ENCODE assay signal across 8 mouse cellular contexts in the genomic region with DNA sequence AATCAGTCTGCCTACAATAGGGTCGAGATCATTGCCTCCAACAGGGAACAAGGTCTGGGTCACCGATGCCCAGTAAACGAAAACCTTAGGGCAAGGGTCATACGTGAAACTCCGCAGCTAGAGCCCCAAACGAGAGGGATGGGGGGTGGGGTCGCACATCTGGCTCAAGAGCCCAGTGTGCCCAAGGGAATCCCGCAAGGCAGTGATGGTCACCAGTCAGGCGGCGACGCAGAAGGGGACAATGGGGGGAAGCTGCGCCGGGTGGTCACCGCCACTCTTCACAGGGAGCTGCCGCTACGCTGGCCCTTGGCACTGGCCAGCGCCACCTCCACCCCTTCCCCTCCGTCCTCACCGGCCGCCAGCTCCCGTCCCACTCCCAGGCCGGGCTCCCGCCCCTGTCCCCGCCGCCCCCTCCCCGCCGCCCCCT. TPM values are rescaled to one million over a fixed set of nuclear protein-coding genes. Genes with fewer than 3 reads are reported as not detected.
DNase-seq lines count a peak whose midpoint lies in the region; ATAC-seq and TF ChIP-seq lines count a peak whose summit lies in the region.

No protein-coding gene starts in this region.

- dilution Hi-C loops in CH12.LX (cut with MboI; ENCODE audit: extremely low pct_ligation_motif_present, extremely low pct_unique_long_range_greater_than_20kb, low sequenced_read_pairs): no loop called here

- H3K4me2 ChIP-seq in CH12.LX (ENCODE audit: insufficient read depth, low read depth, poor library complexity, severe bottlenecking): peak overlapping the region; percentile 82
- peak overlapping the region; percentile 74 for H3K4me2 ChIP-seq in limb, embryonic 11.5 days (ENCODE audit: low read depth, severe bottlenecking)
- H3K4me2 ChIP-seq in myocyte (ENCODE audit: low read depth): peak overlapping the region; percentile 98

- TF ChIP-seq CTCF in CH12.LX (conservative IDR thresholded peaks at IDR 0.05 in 1 of 2, IDR thresholded peaks at IDR 0.05 in 1 of 2; ENCODE audit: low read depth in 2 of 2, low read length in 2 of 2): no peak

- TF ChIP-seq POLR2A in CH12.LX (IDR thresholded peaks at IDR 0.05; ENCODE audit: low read depth, low read length) (no peak), myocyte (IDR thresholded peaks at IDR 0.05; ENCODE audit: insufficient read length, low read depth) (no peak)

- 0 out of 2 replicates have a peak overlapping the region, but pooled peaks have one; percentile 22 for H3K27ac ChIP-seq in CH12.LX (ENCODE audit: insufficient read depth, low read depth)
- peak overlapping the region; percentile 98 for H3K27ac ChIP-seq in hindbrain, embryonic 10.5 days
- peak overlapping the region; percentile 82 for H3K27ac ChIP-seq in limb, embryonic 11.5 days (replicated peaks; ENCODE audit: low read depth, low read length)

- H3K79me2 ChIP-seq in CH12.LX (replicated peaks; ENCODE audit: control insufficient read depth, extremely low read depth, insufficient read depth, poor library complexity, severe bottlenecking): peaks cover 15% of the 10 kb centered on the region
- H3K79me2 ChIP-seq in myocyte (ENCODE audit: control insufficient read depth, insufficient read depth): peaks cover 25% of the 10 kb centered on the region

- peak; percentile 46; the same call in 1 of the 2 replicates for ATAC-seq in limb, embryonic 11.5 days (ENCODE audit: insufficient number of reproducible peaks, low FRiP score, low TSS enrichment, low read depth)

- H3K9ac ChIP-seq in CH12.LX (ENCODE audit: insufficient read depth, low read depth): peak overlapping the region; percentile 90
- H3K9ac ChIP-seq in limb, embryonic 11.5 days (ENCODE audit: low read length): peak overlapping the region; percentile 90

- TF ChIP-seq EP300 in CH12.LX (IDR thresholded peaks at IDR 0.05; ENCODE audit: low read length): no peak

- in situ Hi-C loops in CH12.LX (cut with MboI; ENCODE audit: low pct_ligation_motif_present, low pct_unique_long_range_greater_than_20kb, low sequenced_read_pairs): no loop called here

- no peaks in the 10 kb centered on the region for H3K9me3 ChIP-seq in CH12.LX (replicated peaks; ENCODE audit: low read length)
- H3K9me3 ChIP-seq in hindbrain, embryonic 10.5 days: no peaks in the 10 kb centered on the region
- H3K9me3 ChIP-seq in limb, embryonic 11.5 days (ENCODE audit: control insufficient read depth, low read length): no peaks in the 10 kb centered on the region

- H3ac ChIP-seq in myocyte (ENCODE audit: control insufficient read depth, insufficient read length): peak overlapping the region; percentile 98

- H3K27me3 ChIP-seq in CH12.LX (replicated peaks): no peaks in the 10 kb centered on the region
- no peaks in the 10 kb centered on the region for H3K27me3 ChIP-seq in hindbrain, embryonic 10.5 days (ENCODE audit: insufficient read depth, poor library complexity, severe bottlenecking)
- H3K27me3 ChIP-seq in limb, embryonic 11.5 days (ENCODE audit: control insufficient read depth, insufficient read depth, low read length): no peaks in the 10 kb centered on the region
- no peaks in the 10 kb centered on the region for H3K27me3 ChIP-seq in myocyte (ENCODE audit: control insufficient read depth, insufficient read depth, insufficient read length)

- WGBS in hindbrain, embryonic 10.5 days: under 1% methylated on average over 23 of the region's 27 CpGs
- under 1% methylated on average over 23 of the region's 27 CpGs for WGBS in limb, embryonic 11.5 days

- peak; percentile 58 for DNase-seq in embryo, embryonic 10 days (ENCODE audit: low spot score)
- DNase-seq in embryo, embryonic 9.5 days (ENCODE audit: extremely low spot score): no peak
- peak; percentile 11 for DNase-seq in CH12.LX (ENCODE audit: extremely low read depth)
- peak; percentile 57 for DNase-seq in embryo, embryonic 10.5 days (ENCODE audit: low spot score)
- DNase-seq in hindbrain, embryonic 10.5 days (ENCODE audit: low spot score): peak; percentile 57
- peak; percentile 63 for DNase-seq in limb, embryonic 11.5 days (ENCODE audit: low spot score)
- no peak for DNase-seq in natural killer cell, adult 2 months (ENCODE audit: low spot score in 2 of 2)

- H3K4me1 ChIP-seq in CH12.LX (ENCODE audit: control insufficient read depth in 1 of 2, insufficient read depth in 2 of 2): peaks cover 0 to 29% of the 10 kb centered on the region in 2 experiments; a peak in 2 of 4 replicates
- peaks cover 31% of the 10 kb centered on the region for H3K4me1 ChIP-seq in hindbrain, embryonic 10.5 days (replicated peaks)
- H3K4me1 ChIP-seq in limb, embryonic 11.5 days (ENCODE audit: control insufficient read depth, insufficient read depth, low read length): peaks cover 8% of the 10 kb centered on the region; the same call in 1 of the 2 replicates

- TF ChIP-seq RAD21 in CH12.LX (IDR thresholded peaks at IDR 0.05; ENCODE audit: low read depth, low read length): no peak

- H3K36me3 ChIP-seq in CH12.LX (replicated peaks in 1 of 2; ENCODE audit: control insufficient read depth in 1 of 2, insufficient read depth in 1 of 2, low read length in 1 of 2): peaks cover 17 to 37% of the 10 kb centered on the region in 2 experiments
- peaks cover 55% of the 10 kb centered on the region for H3K36me3 ChIP-seq in hindbrain, embryonic 10.5 days
- H3K36me3 ChIP-seq in limb, embryonic 11.5 days (ENCODE audit: control insufficient read depth, insufficient read depth, low read length): peaks cover 5% of the 10 kb centered on the region
- H3K36me3 ChIP-seq in myocyte (ENCODE audit: control insufficient read depth, insufficient read depth): peaks cover 4% of the 10 kb centered on the region

- peak overlapping the region; percentile 70 to 89 (median 78) for H3K4me3 ChIP-seq in CH12.LX (replicated peaks in 1 of 3; ENCODE audit: low read depth in 2 of 3, low read length in 2 of 3, poor library complexity in 1 of 3)
- H3K4me3 ChIP-seq in hindbrain, embryonic 10.5 days: peak overlapping the region; percentile 93
- peak overlapping the region; percentile 88 for H3K4me3 ChIP-seq in limb, embryonic 11.5 days (ENCODE audit: low read depth, low read length)
- peak overlapping the region; percentile 94 for H3K4me3 ChIP-seq in myocyte

TF ChIP-seq in CH12.LX, 34 proteins besides CTCF, POLR2A, EP300 and RAD21:
- TF ChIP-seq USF2 (conservative IDR thresholded peaks at IDR 0.05; ENCODE audit: low read depth, low read length) (no peak), SIN3A (IDR thresholded peaks at IDR 0.05; ENCODE audit: low read length) (peak; percentile 40; the same call in 1 of the 2 replicates)

TF ChIP-seq in myocyte, 11 proteins besides CTCF, POLR2A, EP300 and RAD21:
- TF ChIP-seq MYOD1 (IDR thresholded peaks at IDR 0.05; ENCODE audit: control insufficient read depth in 1 of 3, insufficient read length in 2 of 3, low read depth in 2 of 3): no peak
- peak; percentile 23 for TF ChIP-seq POLR2AphosphoS2 (IDR thresholded peaks at IDR 0.05; ENCODE audit: insufficient read length, low read depth)

RNA-seq across cellular contexts. Expression of gene Pcsk7, which starts 0.5 kb away (rescaled TPM):
- 18.5 and 21.2 TPM in 2 replicates for total RNA-seq in CH12.LX (2012; rRNA removed)
- total RNA-seq in CH12.LX (2014; rRNA removed): 16.5 and 20.9 TPM in 2 replicates
- 15.5 and 17.9 TPM in 2 replicates for polyA plus RNA-seq in CH12.LX (2012; ENCODE audit: insufficient read length, low read depth)
- 20.4 and 25.7 TPM in 2 replicates for polyA plus RNA-seq in hindbrain, embryonic 10.5 days (2016; fragmentation: Nextera tagmentation; extraction: Ambion mirVana)
- polyA plus RNA-seq in limb, embryonic 11.5 days (2014; fragmentation: Nextera tagmentation; extraction: Ambion mirVana): 13.4 and 15.4 TPM in 2 replicates
- 17.2 TPM for polyA plus RNA-seq in myocyte (2012; fragmentation: generic; extraction: Trizol)

RNA-seq across cellular contexts. Expression of gene Rnf214, which starts 0.9 kb away (rescaled TPM):
- 9.4 and 9.7 TPM in 2 replicates for total RNA-seq in CH12.LX (2012; rRNA removed)
- 4.4 and 5.3 TPM in 2 replicates for total RNA-seq in CH12.LX (2014; rRNA removed)
- polyA plus RNA-seq in CH12.LX (2012; ENCODE audit: insufficient read length, low read depth): 16.1 and 19.4 TPM in 2 replicates
- 71.8 and 84.1 TPM in 2 replicates for polyA plus RNA-seq in hindbrain, embryonic 10.5 days (2016; fragmentation: Nextera tagmentation; extraction: Ambion mirVana)
- polyA plus RNA-seq in limb, embryonic 11.5 days (2014; fragmentation: Nextera tagmentation; extraction: Ambion mirVana): 64.0 and 66.7 TPM in 2 replicates
- 14.6 TPM for polyA plus RNA-seq in myocyte (2012; fragmentation: generic; extraction: Trizol)

RNA-seq across cellular contexts. Expression of gene Tagln, which starts 30.0 kb away (rescaled TPM):
- 0.46 and 0.59 TPM in 2 replicates for total RNA-seq in CH12.LX (2012; rRNA removed)
- total RNA-seq in CH12.LX (2014; rRNA removed): 0.28 TPM in 1 of 2 replicates, not detected in the other
- 1.6 and 2.3 TPM in 2 replicates for polyA plus RNA-seq in CH12.LX (2012; ENCODE audit: insufficient read length, low read depth)
- 23.0 and 34.8 TPM in 2 replicates for polyA plus RNA-seq in hindbrain, embryonic 10.5 days (2016; fragmentation: Nextera tagmentation; extraction: Ambion mirVana)
- polyA plus RNA-seq in limb, embryonic 11.5 days (2014; fragmentation: Nextera tagmentation; extraction: Ambion mirVana): 5.1 and 7.7 TPM in 2 replicates
- polyA plus RNA-seq in myocyte (2012; fragmentation: generic; extraction: Trizol): 142 TPM

RNA-seq across cellular contexts. Expression of gene Sidt2, which starts 49.2 kb away (rescaled TPM):
- total RNA-seq in CH12.LX (2012; rRNA removed) (41.0 and 47.8 TPM in 2 replicates), CH12.LX (2014; rRNA removed) (36.4 and 38.9 TPM in 2 replicates)
- polyA plus RNA-seq in CH12.LX (2012; ENCODE audit: insufficient read length, low read depth) (110 and 143 TPM in 2 replicates), myocyte (2012; fragmentation: generic; extraction: Trizol) (59.9 TPM)
- 26.3 and 28.3 TPM in 2 replicates for polyA plus RNA-seq in hindbrain, embryonic 10.5 days (2016; fragmentation: Nextera tagmentation; extraction: Ambion mirVana)
- polyA plus RNA-seq in limb, embryonic 11.5 days (2014; fragmentation: Nextera tagmentation; extraction: Ambion mirVana): 24.3 and 26.6 TPM in 2 replicates

Comparison
In these comparisons a context has a peak if more than half of its experiments do, and no peak if none do; other contexts are left out.
1. DNase-seq: peak in embryo, embryonic 10 days (single experiment), CH12.LX (single experiment), embryo, embryonic 10.5 days (single experiment), hindbrain, embryonic 10.5 days (single experiment) and limb, embryonic 11.5 days (single experiment); none in embryo, embryonic 9.5 days (single experiment) and natural killer cell, adult 2 months (0 of 2).
2. H3K27ac ChIP-seq: peak in every context shown above with its lines; median percentile 98 in hindbrain, embryonic 10.5 days; 82 in limb, embryonic 11.5 days; 22 in CH12.LX.
3. Peak in every context shown above with its lines, with median percentiles within 50 percentile points of each other: H3K4me2 ChIP-seq and H3K4me3 ChIP-seq.